Mouse (Mus musculus) MEL (cell line): ENCODE measurements around the gene Bscl2. TPM values are rescaled to one million over a fixed set of nuclear protein-coding genes. Genes with fewer than 3 reads are reported as not detected.

Source experiments
- DNase-seq: peaks from one replicate; pipeline ENCODE4 v3.0.0; 2011; ENCODE audit warnings: low read depth, low spot score
- H3K27ac ChIP-seq: 2 replicates; pipeline ENCODE4 v1.5.1; 2012; ENCODE audit warnings: low read depth, mild to moderate bottlenecking, control low read depth, low read length, moderate library complexity; ENCODE audit not compliant: control insufficient read depth
- H3K27me3 ChIP-seq, 2 experiments: fragments of 150-350 bp in 1 of 2; sonication (generic) in 1 of 2; 2 replicates each; pipeline ENCODE4 v1.6.1; 2012; ENCODE audit warnings: low read length in 2 of 2, mild to moderate bottlenecking in 2 of 2, improper control_type of control experiment in 1 of 2, moderate library complexity in 1 of 2; ENCODE audit not compliant: insufficient read depth in 2 of 2, control insufficient read depth in 1 of 2
- H3K36me3 ChIP-seq, 2 experiments: 2 replicates each; pipeline ENCODE4 v1.6.1; 2012 to 2014; ENCODE audit warnings: low read length in 2 of 2, improper control_type of control experiment in 1 of 2, inconsistent platforms in 1 of 2, mild to moderate bottlenecking in 1 of 2; ENCODE audit not compliant: insufficient read depth in 2 of 2, control insufficient read depth in 1 of 2
- H3K4me1 ChIP-seq, 2 experiments: fragments of 150-350 bp in 1 of 2; sonication (generic) in 1 of 2; 2 replicates each; pipeline ENCODE4 v1.6.1; 2012; ENCODE audit warnings: low read length in 2 of 2, improper control_type of control experiment in 1 of 2, mild to moderate bottlenecking in 1 of 2; ENCODE audit not compliant: insufficient read depth in 2 of 2, control insufficient read depth in 1 of 2
- H3K4me3 ChIP-seq, 2 experiments: fragments of 150-350 bp in 1 of 2; sonication (generic) in 1 of 2; 2 replicates each; pipeline ENCODE4 v1.5.1; 2012; ENCODE audit warnings: low read depth in 2 of 2, low read length in 2 of 2, mild to moderate bottlenecking in 2 of 2, moderate library complexity in 2 of 2, control low read depth in 1 of 2, improper control_type of control experiment in 1 of 2; ENCODE audit not compliant: control insufficient read depth in 1 of 2, insufficient read depth in 1 of 2
- H3K79me2 ChIP-seq: 2 replicates; pipeline ENCODE4 v1.6.1; 2012; ENCODE audit warnings: mild to moderate bottlenecking, low read length, moderate library complexity; ENCODE audit not compliant: control insufficient read depth, poor library complexity, insufficient read depth
- H3K9ac ChIP-seq: 2 replicates; pipeline ENCODE4 v1.6.1; 2012; ENCODE audit warnings: low read depth, mild to moderate bottlenecking, control low read depth, low read length, moderate library complexity; ENCODE audit not compliant: control insufficient read depth, poor library complexity, severe bottlenecking
- H3K9me3 ChIP-seq: fragments of 150-350 bp; sonication (generic); replicated peaks from 2 replicates; pipeline ENCODE4 v1.6.1; 2012; ENCODE audit warnings: mild to moderate bottlenecking, low read length, improper control_type of control experiment, moderate library complexity; ENCODE audit not compliant: insufficient read depth
- BHLHE40 ChIP-seq: IDR thresholded peaks from 2 replicates; pipeline ENCODE4 v1.6.1; 2012; ENCODE audit warnings: low read depth, mild to moderate bottlenecking, inconsistent platforms, low read length, improper control_type of control experiment, borderline replicate concordance
- CHD1 ChIP-seq: IDR thresholded peaks from 2 replicates; pipeline ENCODE4 v1.6.1; 2012; ENCODE audit warnings: low read depth, mild to moderate bottlenecking, inconsistent platforms, low read length, improper control_type of control experiment
- CHD2 ChIP-seq: IDR thresholded peaks from 2 replicates; pipeline ENCODE4 v1.6.1; 2011; ENCODE audit warnings: low read length, improper control_type of control experiment
- E2F4 ChIP-seq: IDR thresholded peaks from 2 replicates; pipeline ENCODE4 v1.6.1; 2011; ENCODE audit warnings: low read depth, low read length, improper control_type of control experiment, borderline replicate concordance
- ELF1 ChIP-seq: IDR thresholded peaks from 2 replicates; pipeline ENCODE4 v1.6.1; 2014; ENCODE audit warnings: low read depth, mild to moderate bottlenecking, inconsistent platforms, low read length, improper control_type of control experiment, moderate library complexity
- ETS1 ChIP-seq: IDR thresholded peaks from 2 replicates; pipeline ENCODE4 v1.6.1; 2012; ENCODE audit warnings: low read depth, mild to moderate bottlenecking, inconsistent platforms, low read length, improper control_type of control experiment, moderate library complexity
- GABPA ChIP-seq: IDR thresholded peaks from 2 replicates; pipeline ENCODE4 v1.6.1; 2012; ENCODE audit warnings: low read depth, mild to moderate bottlenecking, inconsistent platforms, low read length, improper control_type of control experiment, moderate library complexity
- GATA1 ChIP-seq: IDR thresholded peaks from 2 replicates; pipeline ENCODE4 v1.6.1; 2011; ENCODE audit warnings: low read depth, low read length, improper control_type of control experiment
- HCFC1 ChIP-seq: IDR thresholded peaks from 2 replicates; pipeline ENCODE4 v1.6.1; 2012; ENCODE audit warnings: low read depth, mild to moderate bottlenecking, inconsistent platforms, low read length, improper control_type of control experiment, moderate library complexity
- MAFK ChIP-seq: IDR thresholded peaks from 2 replicates; pipeline ENCODE4 v1.6.1; 2011; ENCODE audit warnings: low read depth, mild to moderate bottlenecking, low read length, improper control_type of control experiment, borderline replicate concordance
- MAX ChIP-seq: IDR thresholded peaks from 2 replicates; pipeline ENCODE4 v1.6.1; 2011; ENCODE audit warnings: low read length, improper control_type of control experiment
- MEF2A ChIP-seq: IDR thresholded peaks from 2 replicates; pipeline ENCODE4 v1.6.1; 2014; ENCODE audit warnings: low read depth, mild to moderate bottlenecking, inconsistent platforms, low read length, improper control_type of control experiment; ENCODE audit not compliant: poor library complexity, insufficient replicate concordance, severe bottlenecking; ENCODE audit errors: extremely low read depth
- MXI1 ChIP-seq: IDR thresholded peaks from 2 replicates; pipeline ENCODE4 v1.6.1; 2011; ENCODE audit warnings: mild to moderate bottlenecking, low read depth, low read length, improper control_type of control experiment
- MYC ChIP-seq: IDR thresholded peaks from 2 replicates; pipeline ENCODE4 v1.6.1; 2011; ENCODE audit warnings: low read depth, mild to moderate bottlenecking, low read length, improper control_type of control experiment, moderate library complexity
- NELFE ChIP-seq: IDR thresholded peaks from 2 replicates; pipeline ENCODE4 v1.6.1; 2011; ENCODE audit warnings: low read depth, low read length, improper control_type of control experiment
- NRF1 ChIP-seq: IDR thresholded peaks from 2 replicates; pipeline ENCODE4 v1.6.1; 2014; ENCODE audit warnings: low read depth, mild to moderate bottlenecking, inconsistent platforms, low read length, improper control_type of control experiment, moderate library complexity; ENCODE audit not compliant: poor library complexity, insufficient read depth, severe bottlenecking
- POLR2A ChIP-seq, 2 experiments: IDR thresholded peaks; 2 replicates each; pipeline ENCODE4 v1.6.1; 2011 to 2012; ENCODE audit warnings: low read length in 2 of 2, mild to moderate bottlenecking in 2 of 2, control low read depth in 1 of 2, improper control_type of control experiment in 1 of 2, low read depth in 1 of 2, moderate library complexity in 1 of 2; ENCODE audit not compliant: control insufficient read depth in 1 of 2, insufficient read depth in 1 of 2, poor library complexity in 1 of 2
- POLR2AphosphoS2 ChIP-seq: IDR thresholded peaks from 2 replicates; pipeline ENCODE4 v1.6.1; 2011; ENCODE audit warnings: low read length, improper control_type of control experiment
- POLR2AphosphoS5 ChIP-seq: IDR thresholded peaks from 2 replicates; pipeline ENCODE4 v1.6.1; 2012; ENCODE audit warnings: low read depth, borderline replicate concordance, mild to moderate bottlenecking, inconsistent platforms, low read length, moderate library complexity, mixed read lengths
- RAD21 ChIP-seq: IDR thresholded peaks from 2 replicates; pipeline ENCODE4 v1.6.1; 2011; ENCODE audit warnings: mild to moderate bottlenecking, low read depth, low read length, improper control_type of control experiment
- RCOR1 ChIP-seq: IDR thresholded peaks from 2 replicates; pipeline ENCODE4 v1.6.1; 2012; ENCODE audit warnings: low read depth, mild to moderate bottlenecking, inconsistent platforms, low read length, improper control_type of control experiment
- SIN3A ChIP-seq: IDR thresholded peaks from 2 replicates; pipeline ENCODE4 v1.6.1; 2012; ENCODE audit warnings: low read length, improper control_type of control experiment, inconsistent platforms
- SMC3 ChIP-seq: IDR thresholded peaks from 2 replicates; pipeline ENCODE4 v1.6.1; 2011; ENCODE audit warnings: low read depth, low read length, improper control_type of control experiment
- TAL1 ChIP-seq: IDR thresholded peaks from 2 replicates; pipeline ENCODE4 v1.6.1; 2012; ENCODE audit warnings: mild to moderate bottlenecking, inconsistent platforms, low read length, moderate library complexity, mixed read lengths
- TBP ChIP-seq: IDR thresholded peaks from 2 replicates; pipeline ENCODE4 v1.8.0; 2011; ENCODE audit warnings: low read depth, low read length, improper control_type of control experiment
- TCF12 ChIP-seq: IDR thresholded peaks from 2 replicates; pipeline ENCODE4 v1.6.1; 2014; ENCODE audit warnings: low read depth, mild to moderate bottlenecking, inconsistent platforms, low read length, improper control_type of control experiment, moderate library complexity
- USF2 ChIP-seq, 2 experiments: IDR thresholded peaks; 2 replicates each; pipeline ENCODE4 v1.6.1; 2011 to 2012; ENCODE audit warnings: improper control_type of control experiment in 2 of 2, low read length in 2 of 2, borderline replicate concordance in 1 of 2, inconsistent platforms in 1 of 2, low read depth in 1 of 2, mild to moderate bottlenecking in 1 of 2; ENCODE audit not compliant: insufficient read depth in 1 of 2
- ZKSCAN1 ChIP-seq: IDR thresholded peaks from 2 replicates; pipeline ENCODE4 v1.6.1; 2012; ENCODE audit warnings: low read depth, mild to moderate bottlenecking, inconsistent platforms, low read length, improper control_type of control experiment, moderate library complexity
- ZMIZ1 ChIP-seq: IDR thresholded peaks from 2 replicates; pipeline ENCODE4 v1.6.1; 2012; ENCODE audit warnings: low read depth, mild to moderate bottlenecking, inconsistent platforms, low read length, improper control_type of control experiment, moderate library complexity
- ZNF384 ChIP-seq: IDR thresholded peaks from 2 replicates; pipeline ENCODE4 v1.6.1; 2012; ENCODE audit warnings: low read depth, mild to moderate bottlenecking, inconsistent platforms, low read length, improper control_type of control experiment
- polyA plus RNA-seq, 2 experiments: library from polyadenylated mRNA; stranded (reverse) in 1 of 2; unstranded in 1 of 2; fragments of >175 nt in 1 of 2; fragments of >200 nt in 1 of 2; gene quantifications; 2 replicates each; pipeline versions ENCODE4 v1.2.1 to v1.2.4; 2012; ENCODE audit warnings: low replicate concordance in 2 of 2, low read depth in 1 of 2; ENCODE audit not compliant: insufficient read length in 2 of 2, insufficient read depth in 1 of 2, missing spikeins in 1 of 2
- total RNA-seq: library from RNA; depleted of rRNA; stranded (reverse); fragments of 300-350 nt; gene quantifications from 2 replicates; pipeline ENCODE4 v1.2.3, GENCODE M21; 2012

Gene Bscl2
- total and polyA plus RNA-seq, 3 experiments, result 26.0 to 51.3 TPM; not detected in 1

- TF ChIP-seq MXI1 (no peak), USF2 (IDR thresholded peaks at IDR 0.05; ENCODE audit: borderline replicate concordance in 1 of 2, insufficient read depth in 1 of 2, low read depth in 1 of 2, low read length in 2 of 2) (no peak), ZMIZ1 (peak; percentile 67), SIN3A (peak; percentile 50), BHLHE40 (peak; percentile 23; the same call in 1 of the 2 replicates), MYC (peak; percentile 12; the same call in 1 of the 2 replicates), TBP (no peak), ETS1 (no peak), GATA1 (no peak), NELFE (peak; percentile 47; the same call in 1 of the 2 replicates), CHD2 (peak; percentile 54; the same call in 1 of the 2 replicates), E2F4 (no peak), ZNF384 (no peak), POLR2A (IDR thresholded peaks at IDR 0.05; ENCODE audit: control insufficient read depth in 1 of 2, insufficient read depth in 1 of 2, low read depth in 1 of 2, low read length in 2 of 2, poor library complexity in 1 of 2) (no peak; a peak in 2 of 4 replicates), HCFC1 (peak; percentile 38; the same call in 1 of the 2 replicates), MAFK (no peak), RCOR1 (no peak; the same call in 1 of the 2 replicates), SMC3 (peak; percentile 33), TCF12 (no peak), CHD1 (no peak), ZKSCAN1 (no peak)
Measured at GRCm38 (mm10) chr19:8886916-8887584, 49.8 kb downstream of the Bscl2 start (continued).

- DNase-seq, result peak; percentile 64
- H3K27me3 ChIP-seq, result no peaks in the 10 kb centered on the region
- H3K9me3 ChIP-seq, result no peaks in the 10 kb centered on the region
- TF ChIP-seq HCFC1 (no peak; the same call in 1 of the 2 replicates), NRF1 (no peak), MAX (peak; percentile 95), BHLHE40 (peak; percentile 80), ETS1 (peak; percentile 61; the same call in 1 of the 2 replicates), TBP (no peak), GATA1 (peak; percentile 40), MXI1 (peak; percentile 95), TAL1 (no peak), RAD21 (no peak), RCOR1 (peak; percentile 65), GABPA (no peak), ZNF384 (no peak), SIN3A (peak; percentile 84), ELF1 (no peak), POLR2AphosphoS2 (peak; percentile 94), SMC3 (peak; percentile 29; the same call in 1 of the 2 replicates), MEF2A (no peak), POLR2AphosphoS5 (0 out of 2 replicates have a peak, but pooled peaks have one; percentile 1)
Measured at GRCm38 (mm10) chr19:8887585-8888463, 50.6 kb downstream of the Bscl2 start.

More at GRCm38 (mm10) chr19:8887585-8888463, 50.6 kb downstream of the Bscl2 start:
- Histone ChIP-seq H3K27ac (peak overlapping the region; percentile 91), H3K4me3 (peak overlapping the region; percentile 75 to 85), H3K9ac (peak overlapping the region; percentile 94), H3K79me2 (peaks cover 26% of the 10 kb centered on the region), H3K36me3 (peaks cover 0 to 32% of the 10 kb centered on the region in 2 experiments; a peak in 2 of 4 replicates), H3K4me1 (peaks cover 0 to 13% of the 10 kb centered on the region in 2 experiments; a peak in 1 of 4 replicates)
